8 mouse cellular contexts compared by ENCODE assay signal in the genomic region with DNA sequence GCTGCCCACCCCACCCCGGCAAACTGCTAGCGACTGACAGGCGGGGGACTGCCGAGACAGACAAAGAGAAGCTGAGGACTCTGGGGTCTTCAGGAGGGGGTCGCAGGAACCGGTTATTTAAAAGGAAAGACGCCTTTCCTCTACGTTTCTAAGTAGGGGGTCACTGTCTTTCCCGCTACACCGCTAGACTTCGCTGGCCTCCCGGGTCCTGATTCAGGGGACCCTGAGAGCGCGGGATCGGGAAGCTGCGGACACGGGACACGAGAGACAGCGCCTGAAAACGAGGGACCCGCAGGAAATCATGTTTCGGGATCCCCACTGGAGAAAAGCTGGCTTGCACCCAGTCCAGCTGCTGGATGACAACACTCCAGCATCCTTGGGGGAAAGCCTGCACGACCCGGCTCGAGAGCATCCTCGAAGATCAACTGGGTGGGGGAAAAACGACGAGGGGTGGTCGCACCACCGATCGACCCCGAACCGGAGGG. TPM values are rescaled to one million over a fixed set of nuclear protein-coding genes. Genes with fewer than 3 reads are reported as not detected.
DNase-seq lines count a peak whose midpoint lies in the region; ATAC-seq lines count a peak whose summit lies in the region.

No protein-coding gene starts in this region.

- peak overlapping the region; percentile 82 for H3K4me2 ChIP-seq in embryonic facial prominence, embryonic 14.5 days (ENCODE audit: low read depth, low read length)

- intact Hi-C loops in heart, postnatal 14 days (cut with DNase I) = loop anchor here (5.0 kb wide), 2 partner anchors 196 to 286 kb away; partner anchors contain the start of gene Hoxb6

- ATAC-seq in embryonic facial prominence, embryonic 14.5 days (ENCODE audit: low read depth) = peak; percentile 24; the same call in 1 of the 2 replicates
- no peak for ATAC-seq in activated CD4-positive, CD25-positive, alpha-beta regulatory T cell, adult 4 months

- H3K36me3 ChIP-seq in embryonic facial prominence, embryonic 14.5 days (ENCODE audit: control insufficient read depth, insufficient read depth, low read length) = no peaks in the 10 kb centered on the region

- H3K9ac ChIP-seq in embryonic facial prominence, embryonic 14.5 days (ENCODE audit: low read depth, low read length) = peak overlapping the region; percentile 96

- WGBS in embryonic facial prominence, embryonic 14.5 days = under 1% methylated on average over 33 of the region's 33 CpGs

- H3K27ac ChIP-seq in embryonic facial prominence, embryonic 14.5 days (replicated peaks; ENCODE audit: low read depth, low read length) = peak overlapping the region; percentile 95

- H3K4me1 ChIP-seq in embryonic facial prominence, embryonic 14.5 days (ENCODE audit: control insufficient read depth, insufficient read depth, low read length) = peaks cover 24% of the 10 kb centered on the region

- H3K27me3 ChIP-seq in embryonic facial prominence, embryonic 14.5 days (replicated peaks; ENCODE audit: control insufficient read depth, insufficient read depth, low read length) = 0 out of 2 replicates have a peak, but pooled peaks cover 4% of the 10 kb centered on the region

- peak overlapping the region; percentile 88 for H3K4me3 ChIP-seq in embryonic facial prominence, embryonic 14.5 days (ENCODE audit: low read depth, low read length)

- DNase-seq in kidney, postnatal 4 days = peak; percentile 54 to 65
- DNase-seq in kidney, postnatal 14 days = no peak
- DNase-seq in embryonic facial prominence, embryonic 14.5 days (ENCODE audit: low spot score) = peak; percentile 61
- peak; percentile 21 to 38 for DNase-seq in heart, postnatal 14 days
- DNase-seq in mesoderm, embryonic 11.5 days (ENCODE audit: low read depth, low spot score) = peak; percentile 66
- no peak for DNase-seq in layer of hippocampus, postnatal 14 days (ENCODE audit: low spot score in 2 of 2)
- DNase-seq in thymus, postnatal 10 days (ENCODE audit: low spot score in 2 of 2) = no peak

- no peaks in the 10 kb centered on the region for H3K9me3 ChIP-seq in embryonic facial prominence, embryonic 14.5 days (ENCODE audit: control insufficient read depth, low read length)

RNA-seq across cellular contexts. Expression of gene Igf2bp1, which starts 0.7 kb away (rescaled TPM):
- polyA plus RNA-seq in embryonic facial prominence, embryonic 14.5 days (2014; fragmentation: Nextera tagmentation; extraction: Ambion mirVana) = 19.9 and 31.4 TPM in 2 replicates
- under 1 TPM; 0.46 to 0.76 TPM for total RNA-seq in heart, postnatal 14 days (2021)
- under 1 TPM in 1 of 2 experiments, not detected in 1; 0.24 TPM for polyA plus RNA-seq in activated CD4-positive, CD25-positive, alpha-beta regulatory T cell, adult 4 months (2017; shearing (Covaris generic))
- under 1 TPM; 0.10 to 0.18 TPM for total RNA-seq in layer of hippocampus, postnatal 14 days (2021)

RNA-seq across cellular contexts. Expression of gene Gip, which starts 17.9 kb away (rescaled TPM):
- not detected in 2 replicates for polyA plus RNA-seq in embryonic facial prominence, embryonic 14.5 days (2014; fragmentation: Nextera tagmentation; extraction: Ambion mirVana)
- total RNA-seq in heart, postnatal 14 days (2021) = not detected
- not detected for polyA plus RNA-seq in activated CD4-positive, CD25-positive, alpha-beta regulatory T cell, adult 4 months (2017; shearing (Covaris generic))
- total RNA-seq in layer of hippocampus, postnatal 14 days (2021) = not detected

RNA-seq across cellular contexts. Expression of gene Snf8, which starts 28.3 kb away (rescaled TPM):
- polyA plus RNA-seq in embryonic facial prominence, embryonic 14.5 days (2014; fragmentation: Nextera tagmentation; extraction: Ambion mirVana) = 33.4 and 36.6 TPM in 2 replicates
- total RNA-seq in heart, postnatal 14 days (2021) = 10 to 100 TPM; 45.8 to 51.2 TPM
- 10 to 100 TPM; 39.3 to 54.1 TPM for polyA plus RNA-seq in activated CD4-positive, CD25-positive, alpha-beta regulatory T cell, adult 4 months (2017; shearing (Covaris generic))
- 10 to 100 TPM; 84.2 to 90.8 TPM for total RNA-seq in layer of hippocampus, postnatal 14 days (2021)

RNA-seq across cellular contexts. Expression of gene Ube2z, which starts 58.8 kb away (rescaled TPM):
- 39.5 and 40.6 TPM in 2 replicates for polyA plus RNA-seq in embryonic facial prominence, embryonic 14.5 days (2014; fragmentation: Nextera tagmentation; extraction: Ambion mirVana)
- total RNA-seq in heart, postnatal 14 days (2021) = 10 to 100 TPM; 31.9 to 36.8 TPM
- polyA plus RNA-seq in activated CD4-positive, CD25-positive, alpha-beta regulatory T cell, adult 4 months (2017; shearing (Covaris generic)) = 1 to 10 TPM; 8.5 to 9.1 TPM
- total RNA-seq in layer of hippocampus, postnatal 14 days (2021) = 10 to 100 TPM; 54.4 to 55.3 TPM

Comparison
In these comparisons a context has a peak if more than half of its experiments do, and no peak if none do; other contexts are left out.
1. DNase-seq: peak in kidney, postnatal 4 days (2 of 2), embryonic facial prominence, embryonic 14.5 days (single experiment), heart, postnatal 14 days (2 of 2) and mesoderm, embryonic 11.5 days (single experiment); none in kidney, postnatal 14 days (single experiment), layer of hippocampus, postnatal 14 days (0 of 2) and thymus, postnatal 10 days (0 of 2).